Mouse (Mus musculus) testis, adult 2 months (tissue): ENCODE data around the gene Fnbp1l.

Source experiments
- CTCF ChIP-seq: fragments of 200-500 bp; IDR thresholded peaks from 2 replicates; pipeline ENCODE4 v1.5.1; 2012; ENCODE audit warnings: low read depth, mild to moderate bottlenecking, inconsistent platforms, low read length, moderate library complexity; ENCODE audit not compliant: control insufficient read depth, insufficient read depth, insufficient replicate concordance
- POLR2A ChIP-seq: fragments of 200-500 bp; IDR thresholded peaks from 2 replicates; pipeline ENCODE4 v1.6.1; 2012; ENCODE audit warnings: low read depth, mild to moderate bottlenecking, inconsistent platforms, low read length, moderate library complexity; ENCODE audit not compliant: control insufficient read depth

DNA sequence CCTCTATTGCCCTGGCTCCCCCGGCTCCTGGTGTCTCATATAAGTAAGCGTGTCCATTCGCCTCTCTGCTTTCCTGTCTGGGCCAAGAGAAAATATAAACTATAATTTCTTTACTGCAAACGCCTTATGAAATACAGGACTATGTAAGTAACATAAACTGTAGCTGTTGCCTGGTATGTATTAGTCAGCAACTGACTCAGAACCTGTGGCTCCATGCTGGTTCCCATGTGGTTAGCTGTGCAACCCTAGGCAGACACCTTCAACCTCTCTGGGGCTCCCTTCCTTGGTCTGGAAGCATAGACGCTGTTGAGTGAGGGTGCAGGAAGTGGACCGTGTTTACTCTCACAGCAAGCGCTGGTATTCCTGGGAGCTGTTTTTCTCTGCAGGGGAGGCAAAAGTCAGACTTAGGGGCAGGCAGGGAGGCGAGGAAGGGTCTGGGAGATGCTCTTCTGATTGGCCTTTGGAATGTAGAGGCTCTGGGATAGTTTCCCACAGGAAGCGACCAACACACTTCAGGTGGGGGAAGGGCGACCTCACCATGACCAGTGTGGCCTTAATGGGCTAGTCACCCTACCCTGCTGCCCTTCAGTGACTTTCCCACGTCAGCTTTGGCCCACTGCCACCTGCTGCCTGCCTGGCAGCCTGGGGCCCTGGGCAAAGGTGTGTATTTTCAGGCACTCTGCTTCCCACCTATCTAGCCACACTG is 109.8 kb downstream of the Fnbp1l start:
- TF ChIP-seq CTCF = no peak
- TF ChIP-seq POLR2A = no peak
